Mouse (Mus musculus) common myeloid progenitor, adult 5-6 weeks (primary cell): Measurements from ENCODE around the gene Hsd3b5. TPM values are rescaled to one million over a fixed set of nuclear protein-coding genes. Genes with fewer than 3 reads are reported as not detected.
"Not testable (repeated sequence)": the region's sequence is repeated elsewhere in the genome, so short reads cannot be mapped to it uniquely, and the experiment has no call there.

Source experiments
- ATAC-seq: replicated peaks from 2 replicates; pipeline ENCODE4 v1.8.0; 2016; ENCODE audit warnings: low read depth, mild to moderate bottlenecking, moderate TSS enrichment, inconsistent platforms; ENCODE audit not compliant: poor library complexity, severe bottlenecking
- total RNA-seq: library from RNA; stranded (forward); fragments of 200-1000, 187-1606 nt; gene quantifications from 2 replicates; pipeline ENCODE4 v1.2.3, GENCODE M21; 2017

Gene Hsd3b5
- not detected in 2 replicates for total RNA-seq

- ATAC-seq: no peak
Measured at GRCm38 (mm10) chr3:98630152-98630551, at the start of gene Hsd3b5. Gene Hsd3b5, minus strand, starts transcription at chr3:98630252.

- ATAC-seq: no peak
Measured at GRCm38 (mm10) chr3:98635145-98635544, 5.1 kb upstream of the Hsd3b5 start.

- ATAC-seq: no peak
Measured at GRCm38 (mm10) chr3:98629633-98630032, 419 bp downstream of the Hsd3b5 start.

- ATAC-seq: peak; percentile 56
Measured at GRCm38 (mm10) chr3:98616786-98617185, 13.3 kb downstream of the Hsd3b5 start.

GRCm38 (mm10) chr3:98616244-98616643 lies 13.8 kb downstream of the Hsd3b5 start:
- peak; percentile 88 for ATAC-seq

GRCm38 (mm10) chr3:98614406-98614927 lies 15.6 kb downstream of the Hsd3b5 start:
- ATAC-seq: not testable (repeated sequence)

GRCm38 (mm10) chr3:98613963-98614362 lies 16.1 kb downstream of the Hsd3b5 start:
- no peak for ATAC-seq

- not testable (repeated sequence) for ATAC-seq
Measured at GRCm38 (mm10) chr3:98613540-98613939, 16.5 kb downstream of the Hsd3b5 start.

- ATAC-seq: no peak
Measured at GRCm38 (mm10) chr3:98588707-98589106, 41.3 kb downstream of the Hsd3b5 start, which contains the start of gene Gm10681. Gene Gm10681, minus strand, starts transcription at chr3:98588807.

GRCm38 (mm10) chr3:98587721-98588120 lies 42.3 kb downstream of the Hsd3b5 start:
- ATAC-seq: no peak

GRCm38 (mm10) chr3:98582622-98583021 lies 47.4 kb downstream of the Hsd3b5 start:
- ATAC-seq: not testable (repeated sequence)

- not testable (repeated sequence) for ATAC-seq
Measured at GRCm38 (mm10) chr3:98582202-98582601, 47.9 kb downstream of the Hsd3b5 start.

GRCm38 (mm10) chr3:98581024-98581423 lies 49.0 kb downstream of the Hsd3b5 start:
- ATAC-seq: not testable (repeated sequence)

Other genes starting within 250 kb of the Hsd3b5 start
- gene Zfp697, start 247.8 kb downstream of the Hsd3b5 start, total RNA-seq: 0.59 and 1.2 TPM in 2 replicates
- not detected in 2 replicates for gene Gm4450, start 173.1 kb downstream of the Hsd3b5 start, total RNA-seq
- gene Hsd3b4, start 119.7 kb downstream of the Hsd3b5 start, total RNA-seq: not detected in 2 replicates
- gene Gm10681, start 41.4 kb downstream of the Hsd3b5 start, total RNA-seq: not detected in 2 replicates
- not detected in 2 replicates for gene Hsd3b2, start 94.3 kb upstream of the Hsd3b5 start, total RNA-seq
- gene Hsd3b3, start 132.9 kb upstream of the Hsd3b5 start, total RNA-seq: not detected in 2 replicates
- gene Hsd3b6, start 184.2 kb upstream of the Hsd3b5 start, total RNA-seq: not detected in 2 replicates
- not detected in 2 replicates for gene Hsd3b1, start 229.5 kb upstream of the Hsd3b5 start, total RNA-seq